Mouse (Mus musculus) common myeloid progenitor, adult 5-6 weeks (primary cell): Measurements from ENCODE around the gene Amigo1. TPM values are rescaled to one million over a fixed set of nuclear protein-coding genes. Genes with fewer than 3 reads are reported as not detected.
A peak's percentile ranks its signal among the peaks of the same experiment; 100 is the strongest.

Experiments
- ATAC-seq: replicated peaks from 2 replicates; pipeline ENCODE4 v1.8.0; 2016; ENCODE audit warnings: low read depth, mild to moderate bottlenecking, moderate TSS enrichment, inconsistent platforms; ENCODE audit not compliant: poor library complexity, severe bottlenecking
- total RNA-seq: library from RNA; stranded (forward); fragments of 200-1000, 187-1606 nt; gene quantifications from 2 replicates; pipeline ENCODE4 v1.2.3, GENCODE M21; 2017

The Amigo1 gene
- total RNA-seq, 1 experiment from 2014 or later = 4.5 TPM

DNA sequence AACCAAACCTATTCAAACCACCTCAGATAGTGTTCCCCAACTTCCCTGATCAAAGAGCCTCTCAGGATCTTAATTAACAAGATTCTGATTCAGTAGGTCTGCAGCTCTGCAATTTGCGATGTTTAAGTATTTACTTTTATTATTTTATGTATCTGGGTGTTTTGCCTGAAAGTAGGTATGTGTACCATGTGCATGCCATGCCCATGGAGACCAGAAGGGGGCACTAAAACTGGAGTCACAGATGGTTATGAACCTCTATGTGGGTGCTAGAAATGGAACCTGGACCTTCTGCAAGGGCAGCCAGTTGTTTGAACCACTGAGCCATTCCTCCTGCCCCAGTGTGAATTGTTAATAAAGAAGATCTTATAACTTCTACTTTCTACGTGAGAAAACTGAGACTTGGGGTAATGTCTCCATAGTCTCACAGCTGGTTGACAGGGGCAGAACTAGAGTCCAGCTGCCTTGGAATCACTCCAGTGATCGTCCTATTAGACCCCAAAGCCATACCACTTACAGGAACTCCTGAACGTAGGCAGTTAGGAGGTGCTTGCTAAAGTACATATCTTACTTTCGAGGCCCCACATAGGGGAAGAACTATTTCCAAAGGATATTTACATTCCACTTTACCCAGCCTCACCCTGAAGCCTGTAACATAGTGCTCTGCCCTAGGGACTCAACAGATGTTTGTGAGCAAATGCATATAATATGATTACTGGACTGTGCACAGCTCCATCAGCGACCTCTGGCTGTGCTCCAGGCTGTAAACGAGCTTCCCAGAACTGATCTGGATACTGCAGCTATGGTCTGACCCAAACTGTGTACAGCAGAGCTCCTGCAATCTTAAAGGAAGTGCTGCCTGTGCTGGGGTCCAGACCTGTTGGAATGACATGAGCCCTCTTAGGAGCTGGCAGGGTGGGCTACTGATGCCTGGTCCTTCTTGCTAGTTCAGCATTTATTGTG lies 7.1 kb upstream of the Amigo1 start:
- no peak for ATAC-seq

DNA sequence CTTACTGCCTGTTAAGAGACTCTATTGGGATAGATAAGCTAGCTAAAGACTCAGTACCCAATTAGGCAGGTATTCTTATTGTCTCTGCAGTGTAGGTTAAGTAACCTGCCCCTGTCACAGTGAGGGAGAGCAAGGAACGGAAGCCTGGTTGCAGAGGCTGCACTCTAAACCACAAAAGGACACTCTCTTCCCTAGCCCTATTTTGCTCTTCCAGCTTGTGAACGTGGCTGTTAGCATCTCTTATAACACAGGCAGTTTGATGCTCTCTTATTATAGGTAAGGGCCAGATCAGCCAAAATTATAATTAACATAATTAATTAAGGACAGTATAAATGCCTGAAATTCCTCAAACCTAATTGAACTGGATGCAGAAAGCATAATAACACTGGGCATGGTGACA lies 5.6 kb upstream of the Amigo1 start:
- no peak for ATAC-seq

DNA sequence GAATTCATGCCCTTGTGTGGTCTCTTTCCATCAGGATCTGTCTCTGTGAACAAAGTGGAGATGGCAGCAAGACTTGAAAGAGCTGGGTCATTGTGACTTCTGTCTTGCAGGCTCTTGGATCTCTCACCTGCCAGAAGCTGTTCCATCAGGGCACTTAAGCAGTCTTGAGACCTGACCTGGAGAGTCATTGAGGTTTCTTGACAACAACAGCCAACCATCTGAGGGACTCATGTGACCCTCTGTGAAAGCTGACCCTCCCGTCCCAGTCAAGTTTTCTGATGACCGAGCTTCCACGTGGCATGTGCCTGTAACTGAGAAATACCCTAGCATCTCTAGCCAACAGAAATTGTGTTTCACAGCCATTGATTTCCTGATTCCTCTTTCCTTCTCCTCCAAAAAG lies 1.4 kb upstream of the Amigo1 start:
- ATAC-seq = no peak

DNA sequence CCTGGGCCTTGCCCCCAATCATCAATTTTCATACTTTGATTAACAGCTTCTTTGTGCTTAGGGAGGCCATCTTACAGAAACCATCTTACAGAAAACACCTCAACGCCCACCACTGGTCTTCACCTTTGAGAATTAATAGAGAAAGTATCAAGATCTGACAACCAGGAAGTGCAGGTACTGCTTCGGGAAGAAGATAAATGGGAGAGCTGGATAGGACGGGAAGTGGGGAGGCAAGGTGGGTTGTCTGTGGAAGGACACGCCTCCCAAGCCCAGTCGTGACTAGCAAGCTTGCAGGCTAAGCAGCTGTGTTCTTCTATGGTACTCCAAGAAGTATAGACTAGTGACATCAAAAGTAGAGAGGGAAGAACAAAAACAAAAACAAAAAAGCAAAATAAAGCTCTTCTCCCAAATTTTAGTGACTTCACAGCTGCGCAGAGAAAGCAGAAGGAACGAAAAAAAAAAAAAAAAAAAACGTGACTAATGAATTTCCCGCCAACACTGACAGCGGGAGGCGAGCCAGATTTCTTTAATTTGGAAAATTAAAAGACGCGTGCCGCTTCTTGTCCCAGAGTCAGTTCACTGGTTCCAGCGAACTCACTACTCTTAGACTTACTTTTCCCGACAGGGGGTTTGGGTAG lies 556 bp upstream of the Amigo1 start:
- ATAC-seq = peak; percentile 30; the same call in 1 of the 2 replicates

DNA sequence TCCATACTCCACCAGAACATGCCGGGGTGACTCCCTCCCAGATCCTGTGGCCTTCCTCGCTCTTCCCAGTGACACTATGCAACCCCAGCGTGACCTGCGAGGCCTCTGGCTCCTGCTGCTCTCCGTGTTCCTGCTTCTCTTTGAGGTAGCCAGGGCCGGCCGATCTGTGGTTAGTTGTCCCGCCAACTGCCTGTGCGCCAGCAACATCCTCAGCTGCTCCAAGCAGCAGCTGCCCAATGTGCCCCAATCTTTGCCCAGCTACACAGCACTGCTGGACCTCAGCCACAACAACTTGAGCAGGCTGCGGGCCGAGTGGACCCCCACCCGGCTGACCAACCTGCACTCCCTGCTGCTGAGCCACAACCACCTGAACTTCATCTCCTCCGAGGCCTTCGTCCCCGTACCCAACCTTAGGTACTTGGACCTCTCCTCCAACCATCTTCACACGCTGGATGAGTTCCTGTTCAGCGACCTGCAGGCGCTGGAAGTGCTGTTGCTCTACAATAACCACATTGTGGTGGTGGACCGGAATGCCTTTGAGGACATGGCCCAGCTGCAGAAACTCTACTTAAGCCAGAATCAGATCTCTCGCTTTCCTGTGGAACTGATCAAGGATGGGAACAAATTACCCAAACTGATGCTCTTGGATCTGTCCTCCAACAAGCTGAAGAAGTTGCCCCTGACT lies 1.1 kb downstream of the Amigo1 start:
- ATAC-seq = peak; percentile 67

DNA sequence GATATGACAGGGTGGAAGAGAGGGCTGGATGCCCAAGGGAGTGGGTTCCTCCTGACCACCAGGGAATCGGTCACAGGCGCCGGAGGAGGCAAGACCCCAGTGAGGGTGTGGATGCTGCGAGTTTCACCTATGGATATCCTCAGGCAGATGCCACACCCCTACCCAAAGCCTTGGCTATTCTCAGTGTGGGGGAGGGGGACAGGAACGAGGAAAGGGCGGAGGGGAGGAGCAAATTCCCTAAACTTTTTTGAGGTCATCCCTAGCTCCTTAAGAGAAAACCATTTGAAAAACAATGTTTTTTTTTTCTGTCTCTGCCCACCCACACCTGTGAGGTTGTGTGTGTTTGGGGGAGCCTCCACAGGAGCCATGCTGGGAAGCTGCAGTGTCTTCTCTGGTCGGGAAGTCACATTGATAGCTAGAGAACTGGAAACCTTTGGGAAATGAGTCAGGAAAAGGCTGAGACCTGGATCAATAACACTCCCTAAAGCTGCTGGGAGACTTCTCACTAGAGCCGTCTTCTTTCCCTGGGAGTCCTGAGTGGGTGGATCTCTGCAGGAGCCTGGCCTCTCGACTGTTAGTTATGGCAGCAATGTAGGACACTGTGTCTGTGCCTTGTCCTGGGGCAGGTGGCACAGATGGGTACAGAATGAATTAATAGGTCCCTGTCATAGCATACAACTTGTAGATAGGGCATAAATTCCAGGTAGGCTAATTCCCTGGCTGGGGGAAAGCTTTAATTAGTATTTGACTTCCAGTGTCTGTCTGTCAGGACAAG lies 2.8 kb downstream of the Amigo1 start:
- ATAC-seq = no peak

DNA sequence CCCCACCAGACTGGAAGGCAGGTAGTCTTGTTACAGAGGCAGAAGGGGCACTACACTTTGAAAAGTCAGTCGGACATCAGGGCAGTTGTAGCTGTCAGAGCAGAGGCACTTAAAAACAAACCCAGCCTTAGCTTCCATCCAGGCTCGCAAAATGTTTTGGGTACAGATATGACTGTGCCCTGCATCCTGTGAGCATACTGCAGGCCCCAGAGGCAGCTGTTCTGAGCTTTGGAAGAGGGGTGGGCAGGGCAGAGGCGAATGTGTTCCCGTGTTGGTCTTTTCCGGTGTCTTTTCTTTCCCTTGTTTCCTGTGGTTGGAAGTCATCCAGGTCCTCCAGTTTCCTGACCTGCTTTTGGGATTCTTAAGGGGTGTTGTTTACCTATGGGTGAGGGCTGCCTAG lies 3.8 kb downstream of the Amigo1 start:
- ATAC-seq = no peak

DNA sequence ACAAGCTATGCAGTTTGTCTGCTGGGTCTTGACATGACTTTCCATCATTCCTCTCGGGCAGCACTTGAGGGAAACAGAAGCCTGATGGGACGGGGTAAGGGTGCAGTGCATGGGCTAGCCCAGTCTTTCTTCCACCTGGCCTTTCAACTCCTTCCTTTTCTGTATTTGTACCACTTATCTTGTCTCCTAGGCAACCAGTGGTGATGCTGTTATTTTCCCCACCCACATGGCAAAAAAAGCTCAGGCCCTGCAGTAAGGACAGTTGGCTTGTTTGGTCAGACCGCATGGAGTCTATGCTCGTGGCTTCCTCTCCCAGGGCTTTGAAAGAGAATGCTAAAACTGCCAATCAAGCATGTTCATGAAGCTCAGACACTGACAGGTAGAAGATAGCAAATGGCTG lies 7.6 kb downstream of the Amigo1 start:
- ATAC-seq = no peak

DNA sequence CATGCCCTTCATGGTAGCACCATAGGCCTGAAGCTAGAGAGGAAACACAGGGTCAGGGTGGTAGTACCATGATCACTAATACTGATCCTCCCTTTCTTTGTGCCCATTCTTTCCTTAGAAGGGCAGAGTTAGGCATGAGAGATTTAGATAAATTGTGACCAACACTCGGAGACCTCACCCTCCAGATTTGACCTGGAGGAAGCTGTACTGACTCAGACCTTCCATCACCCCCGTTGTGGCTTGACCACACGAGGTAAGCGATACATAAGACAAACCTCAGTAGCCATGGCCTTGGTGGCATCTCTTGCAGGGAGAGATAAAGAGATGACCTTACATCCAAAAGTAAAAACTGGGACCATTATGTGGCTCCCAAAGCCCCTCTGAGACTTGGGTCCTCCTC lies 9.2 kb downstream of the Amigo1 start:
- ATAC-seq = no peak

DNA sequence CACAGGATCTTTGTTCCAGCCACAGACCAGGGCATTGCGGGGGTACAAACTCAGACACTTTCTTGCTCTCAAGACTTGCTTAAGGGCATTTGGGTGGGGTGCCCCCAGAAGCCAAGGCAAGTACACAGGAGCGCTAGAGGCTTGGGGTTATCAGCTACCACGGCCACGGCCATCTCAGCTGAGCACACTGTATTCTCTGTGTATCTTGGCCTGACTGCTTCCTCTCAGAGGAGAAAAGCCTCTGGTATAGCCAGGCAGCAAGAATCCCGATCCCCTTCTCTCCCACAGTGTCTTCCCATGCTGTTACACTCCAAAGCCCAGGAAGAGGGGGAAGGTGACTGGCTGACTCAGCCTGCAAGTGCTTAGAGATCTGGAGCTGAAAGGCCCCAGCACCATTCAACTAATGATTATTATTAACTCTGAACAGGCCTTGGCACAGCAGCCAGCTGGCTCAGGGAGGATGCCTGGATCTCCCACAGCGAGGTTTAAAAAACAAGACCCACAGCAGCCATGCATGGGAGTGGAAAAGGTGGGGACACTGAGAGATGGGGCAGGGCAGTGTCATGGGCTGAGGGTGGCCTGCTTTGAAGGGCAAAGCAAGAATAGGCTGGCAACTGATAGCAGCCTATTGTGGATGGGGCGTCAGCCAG lies 9.9 kb downstream of the Amigo1 start:
- no peak for ATAC-seq

DNA sequence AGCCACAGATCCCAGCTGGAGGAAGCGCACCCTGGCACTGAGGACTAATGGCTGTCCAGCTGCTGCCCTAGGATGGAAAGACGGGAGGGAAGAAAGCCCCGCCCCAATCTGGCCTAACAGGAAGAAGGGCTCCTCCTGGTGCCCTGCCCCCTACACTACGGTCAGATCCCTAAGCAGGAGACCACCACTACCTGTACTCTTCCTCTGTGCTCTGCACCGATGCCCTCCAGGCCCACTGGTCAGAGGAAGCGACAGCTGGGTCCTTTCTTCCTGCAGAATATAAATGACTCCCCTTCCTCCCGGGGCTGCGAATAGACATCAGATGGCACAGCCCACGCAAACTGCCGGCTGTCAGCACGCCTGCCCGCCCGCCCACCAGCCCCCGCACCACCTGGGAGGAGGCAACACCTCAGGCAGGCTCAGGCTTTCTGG lies 10.9 kb downstream of the Amigo1 start:
- ATAC-seq = no peak

DNA sequence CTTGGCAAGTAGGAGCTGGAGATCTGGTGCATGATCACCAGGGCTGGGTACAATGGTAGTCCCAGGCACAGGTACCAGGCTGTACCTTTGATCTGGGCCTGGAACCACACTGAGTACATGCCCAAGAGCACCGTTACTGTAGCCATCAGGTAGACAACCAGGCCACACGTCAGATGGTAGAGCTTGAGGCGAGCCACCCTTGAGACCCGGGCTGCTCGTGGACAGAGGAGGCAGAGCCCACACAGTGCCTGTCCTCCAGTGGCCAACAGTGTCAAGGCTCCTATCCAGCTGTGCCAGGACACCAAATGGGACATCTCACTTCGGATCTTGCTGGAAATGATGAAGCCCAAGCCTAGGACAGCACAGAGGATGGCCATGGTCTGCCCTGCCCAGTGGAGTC lies 13.1 kb downstream of the Amigo1 start:
- no peak for ATAC-seq

DNA sequence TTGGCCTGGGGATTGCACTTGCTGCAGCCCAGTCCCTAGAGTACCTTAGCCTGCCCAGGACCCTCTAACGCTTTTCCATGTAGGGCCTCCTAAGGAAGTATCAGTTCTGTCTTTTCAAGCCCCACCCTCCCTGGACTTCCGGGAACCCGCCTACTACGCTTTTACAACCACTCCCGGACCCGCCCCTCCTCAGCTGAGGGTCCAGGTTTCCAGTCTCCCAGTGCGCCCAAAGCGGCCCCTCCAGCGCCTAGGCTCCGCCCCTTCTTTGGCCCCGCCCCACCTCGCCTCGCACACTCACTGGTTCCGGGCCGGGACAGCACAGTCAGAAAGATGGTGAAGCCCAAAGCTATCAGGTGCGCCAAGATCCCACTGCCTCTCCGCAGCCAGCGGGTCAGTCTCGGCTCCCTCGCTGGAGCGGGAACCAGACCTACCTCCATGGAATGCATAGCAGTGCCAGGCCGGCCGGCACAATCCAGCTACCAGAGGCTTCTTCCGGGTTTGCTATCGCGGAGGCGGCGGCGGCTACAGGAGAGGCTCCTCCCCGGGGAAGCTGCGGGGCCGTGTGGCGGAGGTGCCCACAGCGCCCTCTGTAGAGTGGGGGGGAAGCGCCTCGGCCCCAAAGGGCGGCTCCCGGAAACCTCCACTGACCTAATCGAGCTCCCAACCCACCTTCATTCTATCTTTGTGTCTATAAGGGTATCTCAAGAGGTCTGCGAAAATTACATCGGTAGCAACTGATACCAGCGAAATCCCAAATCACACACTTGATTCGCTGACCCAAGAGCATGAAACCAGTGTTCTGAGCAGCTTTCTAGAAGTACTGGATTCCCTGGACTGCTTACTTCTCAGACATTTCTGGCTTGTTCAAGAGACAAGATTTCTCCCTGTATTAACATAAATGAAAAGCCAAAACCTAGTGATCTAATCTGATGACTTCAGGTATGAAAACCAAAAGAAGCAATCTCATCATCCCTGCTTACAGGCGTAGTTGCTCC lies 14.5 kb downstream of the Amigo1 start, which contains the start of gene Cyb561d1:
Gene Cyb561d1 (minus strand): TSS at position 884 of the 995 bp plus-strand sequence.
- ATAC-seq = peak; percentile 90

DNA sequence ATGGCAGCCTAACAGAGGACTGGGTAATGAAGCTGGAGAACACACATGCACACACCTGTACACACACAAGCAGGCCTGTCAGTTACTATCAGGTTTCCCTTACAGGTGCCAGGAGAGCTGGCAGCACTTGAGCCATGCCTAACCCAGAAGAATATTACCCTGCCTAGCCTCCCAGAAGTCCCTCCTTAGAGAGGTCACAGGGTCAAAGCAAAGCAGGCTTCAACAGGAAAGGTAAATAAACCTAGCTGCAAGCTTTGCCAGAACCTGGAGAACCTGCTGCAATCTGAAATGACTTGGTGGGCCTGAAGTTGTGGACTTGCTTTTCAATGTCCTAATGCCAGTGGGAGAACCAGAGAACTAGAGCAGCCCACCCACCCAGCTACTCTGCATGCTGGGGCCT lies 16.4 kb downstream of the Amigo1 start:
- no peak for ATAC-seq

DNA sequence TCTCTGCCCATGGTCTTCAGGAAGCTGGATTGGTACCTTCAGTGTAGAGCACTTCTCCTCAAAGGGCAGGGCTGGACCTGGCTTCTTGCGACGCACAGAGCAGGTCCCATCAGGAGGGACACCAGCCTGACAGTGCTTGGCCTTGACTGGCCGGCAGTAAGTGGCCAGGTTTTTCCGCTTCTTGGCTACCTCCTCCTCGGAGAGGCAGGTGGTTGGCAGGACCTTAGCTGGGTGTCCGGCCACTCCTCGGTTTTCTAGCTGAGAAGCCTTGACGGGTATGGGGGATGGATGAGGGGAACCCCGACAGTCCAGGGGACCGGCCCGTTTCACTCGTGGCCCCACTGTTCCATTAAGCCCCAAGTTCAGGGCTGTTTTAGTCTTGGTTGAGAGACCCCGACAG lies 17.1 kb downstream of the Amigo1 start:
- ATAC-seq = no peak

DNA sequence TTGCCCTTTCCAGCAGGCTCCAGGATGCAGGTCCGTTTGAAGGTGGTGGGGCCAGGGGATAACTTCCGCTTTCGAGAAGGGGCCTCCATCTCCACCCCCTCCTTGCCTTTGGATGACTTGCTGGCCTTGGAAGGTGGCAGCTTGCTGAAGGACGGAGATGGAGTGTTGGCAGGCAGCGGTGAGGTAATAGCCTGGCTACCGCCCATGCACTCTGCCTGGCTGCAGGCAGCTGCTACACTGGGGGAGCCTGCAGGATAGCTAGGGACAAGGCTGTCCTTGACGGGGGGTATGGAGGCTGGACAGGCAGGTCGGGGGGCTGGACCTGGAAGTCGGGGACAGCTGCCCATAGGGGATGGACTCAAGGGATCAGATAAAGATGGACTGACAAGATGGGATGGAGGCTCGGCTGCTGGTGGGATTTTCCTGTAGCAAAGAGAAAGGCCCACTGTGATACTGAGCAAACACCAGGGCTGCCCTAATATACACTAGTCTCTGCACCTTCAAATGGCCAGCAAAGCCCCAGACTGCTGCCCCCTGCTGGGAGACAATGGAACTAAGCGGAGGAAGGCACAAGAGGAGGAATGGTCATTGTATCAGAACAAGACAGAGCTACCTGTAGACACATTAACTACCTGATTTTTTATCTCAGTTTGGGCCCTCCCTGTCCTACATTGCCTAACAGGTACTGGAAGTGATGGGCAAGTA lies 17.6 kb downstream of the Amigo1 start:
- ATAC-seq = peak; percentile 31; the same call in 1 of the 2 replicates

DNA sequence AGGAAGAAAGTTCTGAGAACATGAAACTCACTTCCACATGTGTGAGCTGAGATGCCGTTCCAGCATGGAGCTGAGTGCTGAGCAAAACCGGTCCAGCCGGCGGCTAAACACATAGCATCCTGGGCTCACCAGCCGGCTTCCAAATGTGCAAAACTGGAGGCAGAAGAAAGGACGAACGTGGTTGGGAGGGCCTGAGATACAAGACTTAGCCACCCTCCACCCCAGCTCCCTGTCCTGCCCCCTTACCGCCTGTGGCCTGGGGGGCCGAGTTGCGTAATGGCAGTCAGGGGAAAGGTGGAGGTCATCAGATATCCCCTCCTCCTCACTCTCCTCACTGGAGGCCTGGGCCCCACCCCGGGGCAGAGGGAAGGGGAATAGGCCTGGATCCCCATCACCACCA lies 18.3 kb downstream of the Amigo1 start:
- no peak for ATAC-seq

DNA sequence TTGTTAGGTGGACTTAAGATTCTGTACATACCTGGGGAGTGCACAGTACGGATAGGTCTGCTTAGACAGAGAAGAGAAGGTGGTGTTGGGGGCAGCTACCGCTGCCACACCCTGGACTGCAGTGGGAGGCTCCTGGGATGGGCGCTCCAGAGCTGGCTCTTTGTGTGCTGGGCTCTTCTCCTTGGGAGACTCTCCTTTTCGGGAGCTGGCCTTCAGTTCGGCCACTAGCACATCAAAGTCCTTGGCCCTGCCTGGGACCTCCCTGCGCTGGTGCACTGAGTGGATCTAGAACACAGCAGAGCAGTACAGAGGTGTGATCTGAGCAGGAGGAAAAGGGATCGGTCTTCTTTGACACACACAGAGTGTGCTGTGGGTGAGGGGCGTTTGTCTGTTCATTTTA lies 19.5 kb downstream of the Amigo1 start:
- ATAC-seq = no peak
